Mouse (Mus musculus) NIH3T3 (cell line): ENCODE results near the gene Podxl2.
A peak's percentile ranks its signal among the peaks of the same experiment; 100 is the strongest.

Experiments
- DNase-seq: peaks from one replicate; pipeline ENCODE4 v3.0.0-alpha.2; 2012; ENCODE audit warnings: low read depth

Podxl2 gene

DNA sequence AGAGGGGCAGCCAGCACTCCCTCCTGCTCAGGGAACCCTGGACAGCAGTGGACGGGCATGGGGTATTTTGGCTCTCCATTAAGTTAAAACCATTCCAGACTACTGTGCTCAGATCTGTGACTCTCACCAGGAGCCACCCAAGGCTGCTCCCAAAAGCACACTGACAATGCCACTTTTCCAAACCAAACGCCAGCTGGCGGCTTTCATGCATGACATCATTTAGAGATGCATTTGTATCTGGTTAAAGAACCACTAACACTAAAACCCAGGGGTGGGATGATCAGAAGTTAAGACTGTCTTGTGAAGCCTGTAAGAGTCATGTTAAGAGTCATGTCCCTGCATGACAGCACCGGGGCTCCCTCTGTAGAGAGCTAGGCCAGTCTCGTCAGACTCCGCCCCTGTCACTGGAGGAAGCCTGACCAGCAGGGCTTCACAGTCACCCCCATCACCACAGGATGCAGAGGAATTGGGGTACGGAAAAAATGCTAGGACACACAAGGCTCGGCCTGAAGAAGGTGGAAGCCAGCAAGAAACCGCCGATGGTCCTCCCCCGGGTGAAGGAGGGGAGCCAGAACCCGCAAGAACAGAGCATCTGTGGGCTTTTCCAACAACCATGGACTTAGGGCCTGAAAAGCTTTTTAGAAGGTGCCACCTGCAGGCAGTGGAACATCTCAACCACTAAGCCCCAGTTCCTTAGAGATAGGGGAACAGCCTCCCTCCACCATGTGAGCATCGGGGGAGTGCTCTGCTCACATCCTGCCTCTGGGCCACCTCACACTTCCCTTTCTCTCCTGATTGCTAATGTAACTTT, 47.2 kb downstream of the Podxl2 start:
- no peak for DNase-seq

DNA sequence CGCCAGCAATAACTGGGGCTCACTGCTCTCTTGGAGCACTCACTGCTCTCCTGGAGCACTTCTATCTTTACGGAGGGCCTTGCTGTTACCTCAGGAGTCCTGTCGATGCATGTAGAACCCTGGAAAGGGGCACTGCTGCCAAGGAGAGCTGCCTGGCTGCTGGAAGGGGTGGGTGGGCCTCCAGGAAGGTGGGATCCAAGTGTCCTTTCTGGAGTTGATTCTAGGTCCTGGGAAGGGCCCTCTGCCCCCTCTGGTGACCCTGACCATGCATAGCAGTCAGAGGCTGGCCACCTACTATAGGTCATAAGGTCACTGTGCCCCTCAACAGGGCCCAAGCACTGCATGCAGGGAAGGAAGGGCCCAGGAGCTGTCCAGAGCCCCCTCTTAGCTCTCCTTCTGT, 47.9 kb downstream of the Podxl2 start:
- no peak for DNase-seq

DNA sequence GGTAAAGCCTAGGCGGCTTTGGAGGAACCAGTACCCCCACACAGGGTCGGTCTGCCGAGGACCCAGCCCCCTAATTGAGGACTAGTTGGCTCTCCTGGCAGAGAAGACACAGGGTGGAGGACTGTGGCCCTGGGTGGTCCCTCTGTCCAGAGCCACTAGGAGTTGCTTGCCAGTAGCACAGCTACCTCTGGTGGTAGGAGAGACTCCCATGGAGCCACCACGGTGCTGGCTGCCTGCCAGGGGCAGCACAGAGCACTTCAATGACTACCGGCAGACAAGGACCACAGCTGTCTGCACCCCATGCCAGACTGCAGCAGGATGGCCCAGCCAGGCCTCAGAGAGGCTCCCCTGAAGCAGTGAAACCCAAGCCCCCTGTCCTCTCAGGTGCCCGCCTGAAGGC, 48.3 kb downstream of the Podxl2 start:
- peak; percentile 32 for DNase-seq

DNA sequence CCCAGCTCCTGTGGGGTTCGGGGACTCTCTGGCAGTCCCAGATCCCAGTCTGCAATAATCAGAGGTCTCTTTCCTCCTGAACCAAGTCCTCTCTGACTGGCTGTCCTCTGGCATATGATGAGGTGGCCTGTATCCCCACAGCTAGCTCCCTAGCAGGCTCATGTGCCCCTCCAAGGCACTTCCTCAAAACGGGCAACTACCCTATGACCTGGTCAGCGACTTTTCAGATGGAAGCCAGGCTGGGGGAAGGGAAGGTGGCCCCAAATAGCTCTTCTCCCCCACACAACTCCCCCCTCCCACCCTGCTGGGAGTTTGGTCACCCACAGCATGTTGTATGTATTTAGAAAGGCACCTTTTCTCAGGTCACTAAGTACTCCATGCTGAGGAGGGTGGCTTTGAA, 48.8 kb downstream of the Podxl2 start:
- DNase-seq: no peak

DNA sequence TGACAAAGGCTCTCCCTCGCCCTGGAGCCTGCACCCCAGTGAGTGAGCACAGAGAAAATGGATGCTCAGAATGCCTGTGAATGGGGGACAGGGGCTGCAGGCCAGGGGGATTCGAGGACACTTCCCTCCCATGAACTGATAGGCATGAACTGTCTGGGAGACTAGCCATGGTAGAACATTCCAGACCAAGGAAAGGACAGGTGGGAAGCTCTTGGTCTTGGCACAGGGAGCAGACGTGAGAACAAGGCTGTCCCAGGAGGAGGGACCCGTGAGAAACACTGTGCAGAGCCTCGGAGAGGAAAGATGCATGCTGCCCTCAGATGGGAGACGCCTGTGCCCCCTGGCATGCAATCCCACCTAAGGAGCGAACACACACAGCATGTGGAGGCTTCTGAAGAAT, 50.7 kb downstream of the Podxl2 start:
- no peak for DNase-seq

DNA sequence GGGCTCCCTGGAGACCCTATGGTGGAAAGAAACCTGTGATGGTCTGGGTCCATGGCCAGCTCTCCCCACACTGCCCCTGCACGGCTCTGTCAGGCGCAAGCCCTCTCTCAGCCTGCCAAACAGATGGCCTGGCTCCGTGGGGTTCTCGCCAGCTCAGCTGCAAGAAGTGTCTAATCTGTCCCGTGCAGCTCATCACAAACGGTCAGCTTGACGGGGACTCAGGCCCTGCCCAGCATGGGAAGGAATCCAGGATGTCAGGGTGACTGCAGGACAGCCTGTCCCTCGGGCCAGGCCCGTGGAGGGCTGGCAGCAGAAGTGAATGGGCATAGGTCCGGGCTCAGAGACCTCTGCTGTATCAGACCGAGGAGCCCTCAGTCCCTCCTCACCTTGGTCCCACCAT, 52.9 kb downstream of the Podxl2 start:
- no peak for DNase-seq

DNA sequence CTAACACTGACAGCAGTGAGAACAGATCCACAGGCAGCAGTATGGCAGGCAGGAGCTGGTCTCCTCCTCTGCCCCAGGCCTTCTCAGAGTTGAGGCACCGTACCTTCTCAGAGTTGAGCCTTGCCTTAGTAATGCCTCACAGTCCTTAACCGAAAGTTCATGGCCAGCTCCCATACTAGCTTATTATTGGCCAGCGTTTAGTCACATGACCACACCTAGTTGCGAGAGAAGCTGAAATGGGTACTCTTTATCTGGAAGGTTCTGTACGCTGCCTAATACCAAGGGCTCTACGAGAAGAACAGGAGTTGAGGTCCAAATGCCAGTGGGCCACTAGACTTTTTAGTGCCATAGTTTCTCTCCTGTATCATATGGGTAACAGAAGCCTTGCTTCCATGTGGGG, 53.5 kb downstream of the Podxl2 start:
- DNase-seq: no peak

DNA sequence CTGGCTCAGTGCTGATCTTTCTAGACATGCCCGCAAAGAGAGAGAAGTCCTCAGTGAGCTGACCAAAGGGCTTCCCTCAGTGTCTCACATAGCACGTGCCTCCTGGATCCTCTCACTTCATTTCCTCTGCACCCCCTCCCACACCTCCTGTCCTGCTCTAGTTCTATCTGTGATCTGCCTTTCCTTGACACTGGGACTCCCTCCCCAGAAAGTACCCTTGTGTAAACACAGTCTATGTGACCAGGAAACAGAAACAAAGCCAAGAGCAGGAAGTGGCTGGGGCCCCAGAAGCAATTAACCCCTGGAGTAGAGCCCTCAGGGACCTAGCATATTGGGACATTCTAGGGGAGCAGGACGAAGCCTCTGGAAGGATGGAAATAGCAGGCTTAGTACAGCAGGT, 54.0 kb downstream of the Podxl2 start:
- DNase-seq: no peak

DNA sequence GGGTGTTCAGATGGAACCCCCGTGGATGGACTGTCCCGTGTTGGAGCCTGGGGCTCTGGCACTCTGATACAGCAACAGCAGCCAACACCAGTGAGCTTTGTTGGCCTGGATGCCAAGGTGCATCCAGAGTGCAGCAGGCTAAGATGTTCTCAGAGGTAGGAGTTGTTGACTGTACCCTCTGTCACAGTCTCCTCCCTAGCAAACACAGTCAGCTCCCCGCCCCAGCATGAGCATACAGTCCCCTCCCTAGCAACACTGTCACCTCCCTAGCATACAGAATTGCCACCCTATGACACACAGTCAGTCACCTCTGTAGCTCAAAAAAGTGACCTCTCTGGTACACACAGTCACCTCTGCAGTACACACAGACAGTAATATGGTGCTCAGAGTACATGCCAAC, 57.9 kb downstream of the Podxl2 start:
- no peak for DNase-seq

DNA sequence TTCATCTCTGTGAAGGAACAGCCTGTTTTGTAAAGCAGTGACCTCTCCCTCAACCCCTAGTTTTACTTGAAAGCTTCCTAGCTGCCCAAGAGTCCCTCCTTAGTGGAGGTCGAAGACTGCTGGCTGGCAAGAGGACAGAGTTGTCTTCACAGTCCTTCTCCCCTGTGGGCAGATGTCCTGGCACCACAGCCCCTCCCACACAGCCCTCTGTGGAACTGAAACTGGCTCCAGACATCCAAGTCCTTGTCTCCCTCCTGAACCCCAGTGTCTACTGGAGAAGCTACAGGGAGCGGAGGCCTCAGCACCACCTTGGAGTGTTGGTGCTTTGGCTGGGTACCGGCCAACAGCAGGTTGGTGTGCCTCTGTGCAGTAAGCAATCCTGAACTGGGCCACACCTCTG, 59.4 kb downstream of the Podxl2 start:
- DNase-seq: no peak

DNA sequence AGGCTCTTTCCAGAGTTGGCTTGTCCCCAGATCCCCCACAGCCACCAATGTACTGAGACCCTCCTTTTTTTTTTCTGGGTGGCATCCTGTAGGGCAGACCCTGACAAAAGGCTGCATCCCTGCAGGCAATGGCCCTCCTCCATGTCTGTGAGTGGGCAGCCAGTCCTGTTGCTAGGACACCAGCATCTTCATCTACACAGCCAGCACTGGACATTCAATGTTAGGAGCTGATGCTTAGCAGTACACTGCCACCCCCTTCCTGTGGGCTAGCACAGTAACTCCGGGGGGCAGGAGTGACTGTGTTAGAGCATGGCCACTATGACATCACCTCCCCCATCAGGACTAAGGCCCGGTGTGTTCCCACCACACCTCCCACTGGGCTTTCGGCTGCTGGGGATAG, 59.8 kb downstream of the Podxl2 start:
- no peak for DNase-seq

DNA sequence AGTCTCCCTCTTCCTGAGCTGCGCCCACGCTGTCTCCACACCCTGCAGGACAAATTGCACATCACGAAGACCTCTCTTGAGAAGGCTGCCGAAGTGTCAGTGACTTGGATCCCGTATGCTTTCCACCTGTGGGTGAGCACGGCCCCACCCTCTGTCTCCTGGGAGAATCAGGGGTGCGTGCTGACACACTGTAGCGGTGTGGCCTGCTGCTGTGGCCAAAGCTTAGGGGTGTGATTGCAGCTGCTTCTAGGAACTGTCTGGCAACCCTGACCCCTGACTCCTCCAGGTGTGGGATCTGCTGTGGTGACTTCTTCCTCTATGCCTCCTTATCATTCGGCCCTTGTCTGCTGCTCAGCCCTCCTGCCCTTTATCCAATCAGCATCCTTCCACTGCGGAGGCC, 61.0 kb downstream of the Podxl2 start:
- DNase-seq: no peak

DNA sequence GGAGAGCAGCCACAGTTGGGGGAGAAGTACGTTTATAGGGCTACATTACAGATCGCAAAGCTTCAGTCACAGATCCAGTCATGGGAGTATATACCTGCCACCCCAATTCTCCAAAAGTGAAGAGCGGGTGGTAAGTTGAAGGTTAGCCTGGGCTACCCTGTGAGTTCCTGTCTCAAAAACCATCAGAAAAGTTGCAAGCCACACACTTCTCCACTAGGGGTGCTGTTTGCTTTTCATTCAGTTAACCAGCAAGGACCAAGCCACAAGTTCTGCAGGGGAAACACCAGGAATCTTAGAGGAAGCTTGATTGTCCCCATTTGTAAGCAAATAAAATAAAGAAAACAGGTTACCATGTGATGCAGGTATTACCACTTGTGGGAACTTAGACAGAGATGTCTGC, 62.0 kb downstream of the Podxl2 start:
- DNase-seq: peak; percentile 75

DNA sequence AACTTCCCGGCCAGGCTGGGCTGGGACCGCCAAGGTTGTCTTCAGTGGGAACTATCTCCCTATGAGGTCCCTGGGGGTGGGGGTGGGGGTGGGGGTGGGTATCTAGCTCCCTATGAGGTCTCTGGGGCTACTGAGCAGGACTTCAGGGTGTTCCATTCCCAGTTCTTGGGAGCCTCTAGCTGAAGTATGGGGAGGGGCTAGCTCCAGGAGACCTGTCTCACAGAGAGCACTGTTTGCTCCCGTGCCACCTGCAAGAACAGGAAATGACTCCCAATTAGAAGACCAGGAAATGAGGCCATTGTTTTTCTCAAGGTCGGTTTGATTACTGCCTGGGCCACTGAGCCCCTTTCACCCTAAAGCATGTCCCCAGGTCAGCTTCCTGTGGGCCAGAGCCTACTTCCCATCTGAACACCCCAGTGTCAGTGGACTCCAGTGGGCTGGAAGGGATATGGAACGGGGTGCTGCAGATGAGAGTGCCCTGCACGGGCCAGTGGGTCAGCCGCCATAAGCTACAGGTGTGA, 62.9 kb downstream of the Podxl2 start:
- no peak for DNase-seq

DNA sequence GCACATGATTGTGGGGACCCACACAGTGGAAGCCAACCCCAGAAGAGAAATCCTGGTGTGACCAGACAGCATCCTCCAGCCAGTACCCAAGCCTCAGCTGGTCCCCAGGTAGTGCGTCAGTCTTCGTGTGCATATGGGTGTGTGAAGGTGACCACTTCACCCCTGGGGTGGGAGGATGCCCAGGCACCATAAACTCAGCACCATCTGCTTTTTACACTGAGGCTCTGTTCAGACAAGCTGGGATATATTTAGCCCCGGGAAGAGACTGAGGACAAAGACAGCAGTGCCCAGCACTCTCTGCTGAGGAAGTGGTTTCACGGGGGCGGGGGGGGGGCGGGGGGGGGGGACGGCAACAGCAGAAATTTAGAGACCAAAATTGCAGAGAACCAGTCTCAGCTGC, 63.4 kb downstream of the Podxl2 start:
- no peak for DNase-seq

DNA sequence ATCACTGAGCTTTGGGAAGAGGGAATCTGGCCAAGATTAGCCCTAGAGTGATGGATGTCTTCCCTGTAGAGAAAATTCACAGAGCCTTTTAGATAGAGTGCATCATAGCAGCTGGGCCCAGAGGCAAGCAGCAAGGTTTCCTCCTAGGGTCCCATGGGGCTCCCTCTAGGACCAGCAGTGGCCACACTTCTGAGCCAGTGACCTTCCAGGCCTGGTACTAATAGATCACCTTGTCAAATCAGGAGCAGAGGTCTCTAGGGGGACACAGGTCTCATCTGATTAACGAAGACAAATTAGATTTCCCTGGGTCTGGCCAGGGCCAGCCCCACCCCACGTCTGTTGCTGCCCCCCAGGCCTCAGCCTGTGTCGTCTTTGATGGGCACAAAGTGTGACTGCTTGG, 64.6 kb downstream of the Podxl2 start:
- DNase-seq: no peak

DNA sequence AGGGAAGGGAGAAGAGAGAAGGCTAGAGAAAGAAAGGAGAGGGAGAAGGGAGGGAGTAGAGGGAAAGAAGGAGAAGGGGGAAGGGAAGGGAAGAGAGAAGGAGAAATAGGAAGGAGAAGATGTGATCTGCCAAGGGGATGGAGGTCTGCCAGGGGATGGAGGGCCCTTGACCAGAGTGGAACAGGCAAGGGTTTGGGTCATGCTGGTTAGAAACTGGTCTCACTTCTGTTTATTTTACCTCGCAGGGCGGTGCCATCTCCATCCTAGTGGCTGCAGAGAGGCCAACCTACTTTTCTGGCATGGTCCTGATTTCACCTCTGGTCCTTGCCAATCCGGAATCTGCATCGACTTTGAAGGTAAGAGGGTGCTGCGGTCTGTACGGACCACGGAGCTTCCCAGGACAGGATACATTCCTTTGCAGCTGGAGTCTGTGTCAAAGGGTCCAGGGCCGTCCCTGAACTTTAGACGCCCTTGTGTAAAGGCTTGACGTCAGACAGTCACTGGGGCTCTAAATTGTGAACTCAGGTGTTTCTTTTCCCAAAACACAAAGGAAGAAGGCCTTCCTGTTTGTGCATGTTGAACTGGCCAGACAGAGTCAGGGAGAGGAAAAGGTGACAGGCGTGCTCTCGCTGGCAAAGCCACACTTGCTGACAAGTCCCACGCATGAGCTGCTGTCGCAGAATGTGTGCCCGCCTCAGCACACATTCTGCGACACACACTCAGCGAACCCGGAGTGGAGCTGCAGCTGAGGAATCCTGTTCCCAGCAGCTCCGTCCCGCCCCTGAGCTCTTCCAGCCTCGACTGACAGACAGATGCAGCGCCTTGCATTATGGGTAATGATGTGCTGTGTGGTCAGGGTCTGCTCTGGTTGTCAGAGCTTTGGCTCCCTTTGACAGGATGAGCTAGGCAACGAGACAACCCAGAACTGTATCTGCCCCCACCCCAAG, 65.5 kb downstream of the Podxl2 start:
- no peak for DNase-seq

DNA sequence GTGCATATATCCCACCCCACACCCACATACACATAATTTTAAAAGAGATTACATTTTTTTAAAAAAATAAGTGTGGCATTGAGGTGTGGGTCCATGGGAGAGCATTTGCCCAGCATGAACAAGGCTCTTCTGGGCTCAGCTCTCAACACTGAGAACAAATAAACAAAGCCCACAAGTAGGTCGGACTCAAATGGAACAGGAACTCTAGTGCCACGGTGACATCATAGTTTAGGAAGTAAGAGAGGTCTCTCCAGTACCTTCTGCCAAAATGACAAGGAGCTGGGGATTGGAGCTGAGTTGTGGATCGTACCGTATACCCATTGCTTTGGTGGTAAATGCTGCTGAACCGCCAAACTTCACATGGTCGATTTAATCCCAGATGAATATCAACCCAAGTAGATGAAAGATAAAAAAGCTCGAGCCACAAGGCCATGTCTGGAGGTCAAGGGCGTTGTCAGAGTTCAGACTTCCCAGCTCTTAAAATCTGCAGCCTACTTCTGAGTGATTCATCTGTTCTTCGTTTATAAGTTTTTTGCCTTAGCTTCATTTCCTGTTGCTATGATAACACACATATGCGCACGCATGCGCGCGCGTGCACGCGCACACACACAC, 69.8 kb downstream of the Podxl2 start:
- no peak for DNase-seq

DNA sequence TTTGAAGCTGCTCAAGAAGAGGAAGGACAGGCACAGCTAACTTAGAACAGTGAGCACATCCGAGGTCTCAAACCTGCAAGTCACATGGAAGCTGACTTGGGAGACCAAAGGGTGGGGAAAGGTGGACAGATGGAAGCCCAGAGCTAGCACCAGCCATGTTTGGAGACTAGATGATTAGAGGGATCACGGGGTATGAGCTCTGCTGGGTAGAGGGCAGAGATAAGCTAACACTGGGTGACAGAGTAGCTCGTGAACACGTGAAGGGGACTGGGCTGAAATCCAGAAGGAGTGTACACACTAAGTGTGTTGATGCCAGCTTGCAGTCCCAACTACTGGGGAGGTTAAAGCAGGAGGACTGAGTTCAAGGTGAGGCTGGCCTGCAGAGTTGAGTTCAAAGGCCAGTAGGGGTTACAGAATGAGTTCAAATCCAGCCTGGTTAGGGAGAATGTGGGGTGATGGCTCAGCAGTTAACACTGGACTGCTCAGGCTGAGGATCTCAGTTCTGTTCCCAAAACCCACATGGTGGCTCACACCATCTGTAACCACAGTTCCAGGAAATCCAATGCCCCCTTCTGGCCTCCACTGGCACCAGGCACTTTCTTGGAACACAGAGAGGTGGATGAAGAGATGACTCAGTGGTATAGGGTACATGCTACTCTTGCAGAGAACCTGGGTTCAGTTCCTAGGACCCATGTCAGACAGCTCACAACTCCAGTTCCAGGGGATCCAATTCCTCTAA, 70.7 kb downstream of the Podxl2 start:
- DNase-seq: no peak

DNA sequence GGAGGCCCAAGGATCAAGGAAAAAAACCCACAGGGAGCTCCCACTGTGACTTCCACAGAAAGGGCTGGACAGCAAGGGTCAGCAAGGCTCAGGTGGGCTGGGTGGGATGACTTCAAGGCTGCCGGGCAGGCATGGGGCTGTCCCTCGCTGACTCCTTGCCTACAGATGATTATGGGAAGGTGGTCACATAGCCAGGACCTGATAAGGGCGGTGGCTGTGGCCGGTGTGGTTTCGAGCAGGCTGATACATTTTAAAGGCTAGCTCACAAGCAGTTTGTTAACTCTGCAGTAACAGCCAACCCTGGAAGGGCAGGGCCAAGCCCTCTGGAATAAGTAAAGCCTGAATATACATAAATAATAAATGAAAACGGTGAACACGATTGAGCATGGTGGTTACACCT, 71.8 kb downstream of the Podxl2 start:
- DNase-seq: no peak

DNA sequence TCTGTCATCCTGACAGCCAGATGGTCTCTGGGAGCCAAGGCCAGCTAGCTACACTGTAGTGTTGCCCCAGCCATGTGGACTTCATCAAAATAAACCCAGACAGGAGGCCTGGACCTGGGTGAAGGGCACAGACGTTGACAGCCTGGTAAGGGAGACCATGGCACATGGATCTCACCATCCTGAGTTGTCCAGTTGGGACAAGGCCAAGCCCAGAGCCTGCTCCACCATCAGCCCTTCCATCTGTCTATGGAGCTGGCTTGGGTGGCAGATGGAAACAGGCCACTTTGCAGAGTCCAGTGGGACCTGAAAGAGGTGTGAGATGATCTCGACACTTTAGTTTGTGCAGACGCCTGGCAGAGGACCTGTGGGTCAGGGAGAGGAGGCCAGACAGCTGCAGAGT, 74.1 kb downstream of the Podxl2 start:
- no peak for DNase-seq

DNA sequence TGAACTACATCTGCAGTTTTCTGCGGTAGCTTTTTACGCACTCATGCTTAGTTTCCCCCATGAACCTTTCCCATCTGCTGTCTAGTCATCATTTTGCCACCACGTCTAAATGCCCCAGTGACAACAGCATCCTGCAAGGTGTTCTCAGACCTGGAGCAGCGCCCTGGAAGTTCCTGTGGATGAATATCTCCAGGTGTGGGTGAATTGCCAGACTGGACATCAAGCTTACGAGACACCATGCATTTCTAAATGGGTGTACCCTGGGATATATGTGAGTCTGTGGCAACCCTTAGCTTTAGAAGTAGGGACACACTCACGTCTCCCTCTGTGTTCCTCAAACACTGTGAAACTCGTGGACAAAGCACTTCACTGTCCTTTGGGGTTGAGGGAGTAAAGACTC, 74.7 kb downstream of the Podxl2 start:
- no peak for DNase-seq
